Mouse (Mus musculus) adrenal gland, adult 18-20 months (tissue): Measurements from ENCODE around the gene Pam16. TPM values are rescaled to one million over a fixed set of nuclear protein-coding genes. Genes with fewer than 3 reads are reported as not detected.

ENCODE experiments used
- DNase-seq, 2 experiments: peaks; one replicate each; pipeline ENCODE4 v3.0.0; 2021 to 2022; ENCODE audit warnings: low spot score in 2 of 2
- long read RNA-seq, 2 experiments: library from polyadenylated mRNA; stranded (forward); transcript quantifications; one replicate each; pipeline ENCODE4 v2.0.0; 2021
- total RNA-seq, 2 experiments: library from RNA; stranded (reverse); gene quantifications; 1 replicate in 1 of 2; 2 replicates in 1 of 2; pipeline ENCODE4 v1.2.3; 2021

The Pam16 gene
- total RNA-seq = 100 to 1,000 TPM; 117 to 118 TPM
- long read RNA-seq, experiment 1, transcript Pam16-201 (5 exons, 596 nt) = major isoform, 15 of 15 reads
- long read RNA-seq, experiment 1, partial matches to known transcripts = 0 of 15 reads
- long read RNA-seq, experiment 1, other reads (novel, unspliced or antisense) = 0 of 15 reads
- long read RNA-seq, experiment 2, transcript Pam16-201 (5 exons, 596 nt) = major isoform, 71 of 76 reads
- long read RNA-seq, experiment 2, partial matches to known transcripts = 1 of 76 reads
- long read RNA-seq, experiment 2, other reads (novel, unspliced or antisense) = 3 of 76 reads

- DNase-seq = peak; percentile 91 to 94
Observed at GRCm38 (mm10) chr16:4624481-4625110, at the start of gene Pam16. Gene Pam16 (minus strand): TSS chr16:4624988.

- DNase-seq = no peak
Observed at GRCm38 (mm10) chr16:4674091-4674490, 49.3 kb upstream of the Pam16 start.

- no peak for DNase-seq
Observed at GRCm38 (mm10) chr16:4670317-4670716, 45.5 kb upstream of the Pam16 start.

GRCm38 (mm10) chr16:4667190-4667808 is 42.5 kb upstream of the Pam16 start:
- peak; percentile 85 to 87 for DNase-seq

GRCm38 (mm10) chr16:4665726-4666125 is 40.9 kb upstream of the Pam16 start:
- DNase-seq = no peak

GRCm38 (mm10) chr16:4663806-4664205 is 39.0 kb upstream of the Pam16 start:
- DNase-seq = no peak

GRCm38 (mm10) chr16:4661605-4662004 is 36.8 kb upstream of the Pam16 start:
- DNase-seq = no peak

GRCm38 (mm10) chr16:4659326-4659725 is 34.5 kb upstream of the Pam16 start:
- no peak for DNase-seq

- no peak for DNase-seq
Observed at GRCm38 (mm10) chr16:4658781-4659245, 34.0 kb upstream of the Pam16 start.

GRCm38 (mm10) chr16:4656571-4657081 is 31.8 kb upstream of the Pam16 start:
- no peak for DNase-seq

- DNase-seq = no peak
Observed at GRCm38 (mm10) chr16:4655764-4656570, 31.2 kb upstream of the Pam16 start.

GRCm38 (mm10) chr16:4655251-4655734 is 30.5 kb upstream of the Pam16 start:
- no peak for DNase-seq

- no peak for DNase-seq
Observed at GRCm38 (mm10) chr16:4654706-4655105, 29.9 kb upstream of the Pam16 start.

GRCm38 (mm10) chr16:4652707-4653416 is 28.1 kb upstream of the Pam16 start:
- DNase-seq = no peak

GRCm38 (mm10) chr16:4651624-4652023 is 26.8 kb upstream of the Pam16 start:
- DNase-seq = no peak

GRCm38 (mm10) chr16:4651081-4651480 is 26.3 kb upstream of the Pam16 start:
- no peak for DNase-seq

- no peak for DNase-seq
Observed at GRCm38 (mm10) chr16:4650161-4650560, 25.4 kb upstream of the Pam16 start.

GRCm38 (mm10) chr16:4649692-4650091 is 24.9 kb upstream of the Pam16 start:
- no peak for DNase-seq

GRCm38 (mm10) chr16:4649211-4649610 is 24.4 kb upstream of the Pam16 start:
- no peak for DNase-seq

GRCm38 (mm10) chr16:4648416-4649023 is 23.7 kb upstream of the Pam16 start:
- no peak for DNase-seq
